Mouse (Mus musculus): Measurements from ENCODE around the gene Tceal8. TPM values are rescaled to one million over a fixed set of nuclear protein-coding genes. Genes with fewer than 3 reads are reported as not detected.
"Not testable (repeated sequence)": the region's sequence is repeated elsewhere in the genome, so short reads cannot be mapped to it uniquely, and the experiment has no call there.

The Tceal8 gene
- polyA plus RNA-seq, 1 experiment from 2014 or later: 144 TPM

- peak overlapping the region; percentile 84 for H3K27ac ChIP-seq
- no peaks in the 10 kb centered on the region for H3K9me3 ChIP-seq
- H3K4me3 ChIP-seq: peak overlapping the region; percentile 53
- no peak overlapping the region for H3K9ac ChIP-seq
- peaks cover 4% of the 10 kb centered on the region for H3K4me1 ChIP-seq (replicated peaks)
- WGBS: 21% methylated on average over 10 of the region's 10 CpGs
- no peak for ATAC-seq (ENCODE audit: low FRiP score)
- H3K4me2 ChIP-seq: peak overlapping the region; percentile 57
- H3K27me3 ChIP-seq: 0 out of 2 replicates have a peak, but pooled peaks cover 5% of the 10 kb centered on the region
- H3K36me3 ChIP-seq: no peaks in the 10 kb centered on the region
Measured at GRCm38 (mm10) chrX:136172786-136173185, 644 bp upstream of the Tceal8 start.

GRCm38 (mm10) chrX:136171189-136172117 is 689 bp downstream of the Tceal8 start:
- peak; percentile 88 for ATAC-seq (ENCODE audit: low FRiP score)
- Histone ChIP-seq H3K4me3 (peak overlapping the region; percentile 53), H3K9me3 (no peaks in the 10 kb centered on the region), H3K27me3 (0 out of 2 replicates have a peak, but pooled peaks cover 5% of the 10 kb centered on the region), H3K4me2 (peak overlapping the region; percentile 57), H3K36me3 (no peaks in the 10 kb centered on the region), H3K4me1 (replicated peaks) (peaks cover 4% of the 10 kb centered on the region), H3K9ac (peak overlapping the region; percentile 76), H3K27ac (peak overlapping the region; percentile 84)
- WGBS: 17% methylated on average over 24 of the region's 24 CpGs

- peaks cover 4% of the 10 kb centered on the region for H3K4me1 ChIP-seq (replicated peaks)
- WGBS: 64% methylated on average over 10 of the region's 10 CpGs
- H3K4me2 ChIP-seq: peak overlapping the region; percentile 57
- no peaks in the 10 kb centered on the region for H3K36me3 ChIP-seq
- ATAC-seq (ENCODE audit: low FRiP score): no peak
- H3K27ac ChIP-seq: no peak overlapping the region
- H3K4me3 ChIP-seq: peak overlapping the region; percentile 53
- no peak overlapping the region for H3K9ac ChIP-seq
- H3K27me3 ChIP-seq: 0 out of 2 replicates have a peak, but pooled peaks cover 5% of the 10 kb centered on the region
- no peaks in the 10 kb centered on the region for H3K9me3 ChIP-seq
Measured at GRCm38 (mm10) chrX:136170625-136171024, 1.5 kb downstream of the Tceal8 start.

- no peak overlapping the region for H3K4me3 ChIP-seq
- H3K36me3 ChIP-seq: no peaks in the 10 kb centered on the region
- H3K27me3 ChIP-seq: no peaks in the 10 kb centered on the region
- ATAC-seq (ENCODE audit: low FRiP score): no peak
- H3K9me3 ChIP-seq: no peaks in the 10 kb centered on the region
- H3K4me2 ChIP-seq: no peak overlapping the region
- 89% methylated on average over 7 of the region's 7 CpGs for WGBS
- no peaks in the 10 kb centered on the region for H3K4me1 ChIP-seq (replicated peaks)
- no peak overlapping the region for H3K27ac ChIP-seq
- no peak overlapping the region for H3K9ac ChIP-seq
Measured at GRCm38 (mm10) chrX:136144195-136144594, 27.9 kb downstream of the Tceal8 start.

GRCm38 (mm10) chrX:136143711-136144110 is 28.4 kb downstream of the Tceal8 start:
- H3K27me3 ChIP-seq: no peaks in the 10 kb centered on the region
- no peaks in the 10 kb centered on the region for H3K4me1 ChIP-seq (replicated peaks)
- H3K9ac ChIP-seq: no peak overlapping the region
- no peak overlapping the region for H3K4me3 ChIP-seq
- no peaks in the 10 kb centered on the region for H3K36me3 ChIP-seq
- 94% methylated on average over 2 of the region's 2 CpGs for WGBS
- no peaks in the 10 kb centered on the region for H3K9me3 ChIP-seq
- H3K27ac ChIP-seq: no peak overlapping the region
- no peak overlapping the region for H3K4me2 ChIP-seq
- ATAC-seq (ENCODE audit: low FRiP score): no peak

- 84% methylated on average over 5 of the region's 5 CpGs for WGBS
- H3K27ac ChIP-seq: no peak overlapping the region
Measured at GRCm38 (mm10) chrX:136141385-136141784, 30.8 kb downstream of the Tceal8 start.

GRCm38 (mm10) chrX:136139640-136140004 is 32.5 kb downstream of the Tceal8 start:
- not testable (repeated sequence) for H3K4me1 ChIP-seq (replicated peaks); H3K36me3 ChIP-seq; H3K27ac ChIP-seq; H3K27me3 ChIP-seq; ATAC-seq (ENCODE audit: low FRiP score); H3K9me3 ChIP-seq
- WGBS: 30% methylated on average over 5 of the region's 5 CpGs
- Histone ChIP-seq H3K4me3 (peak overlapping the region; percentile 41), H3K9ac (peak overlapping the region; percentile 62), H3K4me2 (peak overlapping the region; percentile 54)

More at GRCm38 (mm10) chrX:136141385-136141784, 30.8 kb downstream of the Tceal8 start:
- H3K9ac ChIP-seq: no peak overlapping the region
- H3K27me3 ChIP-seq: no peaks in the 10 kb centered on the region
- no peak for ATAC-seq (ENCODE audit: low FRiP score)
- H3K4me3 ChIP-seq: no peak overlapping the region
- H3K36me3 ChIP-seq: no peaks in the 10 kb centered on the region
- no peaks in the 10 kb centered on the region for H3K4me1 ChIP-seq (replicated peaks)
- H3K9me3 ChIP-seq: no peaks in the 10 kb centered on the region
- H3K4me2 ChIP-seq: no peak overlapping the region

- H3K36me3 ChIP-seq; H3K4me1 ChIP-seq (replicated peaks); H3K27ac ChIP-seq; H3K27me3 ChIP-seq; H3K9me3 ChIP-seq: not testable (repeated sequence)
- no CpG with 5 or more reads among the region's 64 CpGs for WGBS
- peak within 1 kb of the TSS; percentile 62 for H3K9ac ChIP-seq
- ATAC-seq (ENCODE audit: low FRiP score): peak; percentile 95
- H3K4me3 ChIP-seq: peak within 1 kb of the TSS; percentile 41
- H3K4me2 ChIP-seq: peak within 1 kb of the TSS; percentile 54
Measured at GRCm38 (mm10) chrX:136138827-136139639, 33.1 kb downstream of the Tceal8 start, which contains the start of gene Bex4. Gene Bex4 (plus strand): TSS chrX:136138996.

GRCm38 (mm10) chrX:136135559-136135958 is 36.6 kb downstream of the Tceal8 start:
- H3K27ac ChIP-seq: no peak overlapping the region
- no peak for ATAC-seq (ENCODE audit: low FRiP score)
- no peak overlapping the region for H3K4me3 ChIP-seq

GRCm38 (mm10) chrX:136127744-136128064 is 44.4 kb downstream of the Tceal8 start:
- Histone ChIP-seq H3K27ac (no peak overlapping the region), H3K4me2 (no peak overlapping the region), H3K27me3 (no peaks in the 10 kb centered on the region; the same call in 1 of the 2 replicates), H3K9me3 (no peaks in the 10 kb centered on the region), H3K36me3 (no peaks in the 10 kb centered on the region), H3K9ac (no peak overlapping the region), H3K4me1 (replicated peaks) (no peaks in the 10 kb centered on the region), H3K4me3 (no peak overlapping the region)
- 20% methylated on average over 5 of the region's 5 CpGs for WGBS
- ATAC-seq (ENCODE audit: low FRiP score): no peak

More at GRCm38 (mm10) chrX:136135559-136135958, 36.6 kb downstream of the Tceal8 start:
- Histone ChIP-seq H3K9me3 (no peaks in the 10 kb centered on the region), H3K27me3 (no peaks in the 10 kb centered on the region), H3K4me2 (no peak overlapping the region), H3K36me3 (no peaks in the 10 kb centered on the region), H3K9ac (no peak overlapping the region), H3K4me1 (replicated peaks) (no peaks in the 10 kb centered on the region)
- WGBS: 90% methylated on average over 4 of the region's 4 CpGs

- H3K27ac ChIP-seq: no peak overlapping the region
- WGBS: 61% methylated on average over 8 of the region's 8 CpGs
- ATAC-seq (ENCODE audit: low FRiP score): no peak
- H3K4me2 ChIP-seq: no peak overlapping the region
- no peaks in the 10 kb centered on the region for H3K4me1 ChIP-seq (replicated peaks)
- no peak overlapping the region for H3K4me3 ChIP-seq
- no peaks in the 10 kb centered on the region; the same call in 1 of the 2 replicates for H3K27me3 ChIP-seq
- no peaks in the 10 kb centered on the region for H3K9me3 ChIP-seq
- no peaks in the 10 kb centered on the region for H3K36me3 ChIP-seq
- H3K9ac ChIP-seq: no peak overlapping the region
Measured at GRCm38 (mm10) chrX:136127038-136127743, 45.0 kb downstream of the Tceal8 start.

All from hindbrain, embryonic 13.5 days (tissue).